Mouse (Mus musculus): ENCODE results near the gene Zfp809. TPM values are rescaled to one million over a fixed set of nuclear protein-coding genes. Genes with fewer than 3 reads are reported as not detected.

Gene Zfp809
- total RNA-seq (2023), result 10 to 100 TPM; 12.4 to 17.5 TPM

DNA sequence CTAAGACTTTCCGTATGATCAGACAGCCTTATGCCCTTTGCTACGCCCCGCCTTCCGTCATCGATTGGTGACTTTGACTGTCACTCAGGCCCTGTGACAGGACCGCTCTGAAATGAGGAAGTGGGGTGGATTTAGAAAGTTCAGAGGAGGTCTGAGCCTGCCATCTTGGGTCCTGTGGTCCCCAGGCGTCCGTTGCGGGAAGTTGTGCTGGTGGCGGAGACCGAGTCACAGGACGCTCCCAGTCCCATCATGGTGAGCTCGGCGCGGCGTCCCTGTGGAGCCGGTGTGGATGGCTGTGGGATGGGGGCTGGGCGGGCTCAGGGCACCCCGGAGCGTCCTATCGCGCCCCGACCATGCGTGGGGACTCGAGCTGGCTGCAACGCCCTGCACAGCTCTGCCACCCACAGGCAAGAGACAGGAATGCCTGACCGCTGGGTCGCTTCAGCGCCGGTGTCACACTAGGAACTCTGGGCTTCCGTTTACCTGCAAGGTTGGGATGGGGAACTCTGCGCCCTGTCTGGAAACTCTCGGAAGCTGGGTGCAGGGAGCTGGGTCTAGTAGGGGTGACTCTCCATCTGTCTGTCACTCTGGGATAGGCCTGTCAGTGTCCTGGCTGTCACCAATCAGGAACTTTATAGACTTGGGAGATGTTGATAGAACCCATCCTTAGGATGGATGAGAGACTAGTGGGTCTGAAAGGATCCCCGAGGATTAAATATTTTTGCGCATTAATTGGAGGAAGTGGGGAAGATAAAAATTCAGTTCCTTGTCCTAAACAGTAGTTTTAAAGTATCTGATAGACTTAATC is at the start of gene Zfp809:
Zfp809 (plus strand) TSS at position 134 of the 808 bp plus-strand sequence.

DNA sequence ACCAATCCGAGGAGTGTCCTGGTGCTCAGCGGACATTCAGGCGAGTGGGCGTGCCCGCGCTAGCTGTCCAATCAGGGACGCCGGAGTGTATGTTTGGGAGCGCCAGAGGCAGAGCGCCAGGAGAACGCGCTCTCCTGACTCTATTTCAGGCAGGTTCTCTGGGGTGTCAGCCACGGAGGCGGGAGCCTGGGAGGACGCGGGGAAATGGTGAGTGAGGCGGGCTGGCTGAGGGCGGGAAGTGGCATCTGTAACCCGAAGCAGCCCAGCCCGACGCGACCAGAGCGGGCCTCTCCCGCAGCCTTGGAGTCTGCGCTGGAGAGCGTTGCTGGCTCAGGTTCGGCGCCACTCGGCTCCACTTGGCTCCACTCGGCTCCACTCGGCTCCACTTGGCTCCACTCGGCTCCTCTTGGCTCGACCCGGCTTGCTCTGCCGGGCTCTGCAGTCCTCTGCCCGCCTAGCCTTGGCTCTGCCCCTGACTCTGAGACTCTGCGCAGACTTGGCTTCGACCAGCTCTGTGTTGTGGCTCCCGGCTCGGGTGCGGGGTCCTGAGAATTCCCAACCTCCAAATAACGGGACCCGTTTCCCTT is 37.4 kb upstream of the Zfp809 start, which contains the start of gene Zfp872:
Zfp872 (plus strand) TSS at position 66 of the 587 bp plus-strand sequence.

DNA sequence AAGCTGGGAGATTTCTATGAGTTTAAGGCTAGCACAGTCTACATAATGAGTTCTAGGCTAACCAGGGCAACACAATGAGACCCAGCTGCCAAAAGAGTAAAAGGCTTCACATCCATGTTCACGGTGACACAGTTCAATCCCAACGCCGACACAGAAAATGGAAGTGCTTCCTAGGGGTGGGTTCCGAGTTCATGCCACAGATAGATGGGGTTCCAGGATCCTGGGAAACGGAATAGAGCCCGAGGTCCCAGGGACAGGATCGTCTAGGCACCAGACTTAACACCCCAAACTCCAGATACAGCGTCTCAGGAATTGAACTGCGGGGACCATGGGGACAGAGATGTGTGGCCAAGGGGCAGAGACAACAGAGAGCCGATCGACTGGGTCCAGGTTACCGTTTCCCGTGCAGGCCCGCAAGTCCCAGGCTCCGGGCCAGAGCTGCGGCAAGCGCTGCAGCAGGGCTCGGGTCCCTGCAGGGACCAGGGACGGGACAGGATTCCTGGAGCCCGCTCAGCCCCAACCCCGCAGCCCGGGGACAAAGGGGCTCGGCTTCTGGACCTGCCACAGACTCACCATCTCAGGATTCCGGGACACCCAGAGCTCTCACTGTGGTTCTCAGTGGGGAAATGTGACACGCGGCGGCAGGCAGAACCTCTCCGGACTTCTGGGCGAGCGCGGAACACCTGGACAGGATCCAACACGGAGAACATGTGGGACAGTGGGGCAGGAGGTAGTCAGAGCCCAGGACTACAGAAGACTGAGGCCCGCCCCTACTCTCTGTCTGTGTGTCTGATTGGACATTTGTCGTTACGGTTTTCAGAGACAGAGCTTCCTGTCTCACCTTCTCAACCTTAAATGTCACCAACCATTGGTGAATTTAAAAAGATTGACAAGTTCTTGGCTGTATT is 33.9 kb downstream of the Zfp809 start, which contains the start of gene Zfp599:
Zfp599 (minus strand) TSS at position 712 of the 908 bp plus-strand sequence.

Other genes with a start within 250 kb of the Zfp809 start
- not detected for gene Rgl3, start 236.3 kb upstream of the Zfp809 start, total RNA-seq (2023)
- not detected for gene Ccdc151, start 223.1 kb upstream of the Zfp809 start, total RNA-seq (2023)
- 10 to 100 TPM; 55.2 to 67.9 TPM for gene Prkcsh, start 222.9 kb upstream of the Zfp809 start, total RNA-seq (2023)
- gene Elavl3, start 173.7 kb upstream of the Zfp809 start, total RNA-seq (2023), result under 1 TPM in 1 of 2 experiments, not detected in 1; 0.55 TPM
- gene Gm49318, start 154.5 kb upstream of the Zfp809 start, total RNA-seq (2023), result not detected
- 1 to 10 TPM; 9.0 to 9.7 TPM for gene Zfp653, start 154.3 kb upstream of the Zfp809 start, total RNA-seq (2023)
- 1 to 10 TPM; 8.6 to 8.7 TPM for gene Ecsit, start 140.3 kb upstream of the Zfp809 start, total RNA-seq (2023)
- not detected for gene Cnn1, start 126.5 kb upstream of the Zfp809 start, total RNA-seq (2023)
- gene Elof1, start 108.5 kb upstream of the Zfp809 start, total RNA-seq (2023), result 10 to 100 TPM; 34.9 to 42.1 TPM
- gene Acp5, start 90.0 kb upstream of the Zfp809 start, total RNA-seq (2023), result 10 to 100 TPM; 28.6 to 38.7 TPM
- gene Pigyl, start 68.9 kb upstream of the Zfp809 start, total RNA-seq (2023), result 10 to 100 TPM; 15.4 to 16.0 TPM
- not detected for gene Zfp872, start 37.6 kb upstream of the Zfp809 start, total RNA-seq (2023)
- under 1 TPM; 0.26 to 0.40 TPM for gene Zfp599, start 34.2 kb downstream of the Zfp809 start, total RNA-seq (2023)
- 1 to 10 TPM; 6.3 to 6.7 TPM for gene Zfp810, start 81.9 kb downstream of the Zfp809 start, total RNA-seq (2023)
- 10 to 100 TPM; 52.6 to 54.7 TPM for gene Anln, start 163.5 kb downstream of the Zfp809 start, total RNA-seq (2023)
- 1 to 10 TPM; 5.1 to 6.5 TPM for gene 9530077C05Rik, start 185.8 kb downstream of the Zfp809 start, total RNA-seq (2023)
- not detected for gene Gm17545, start 228.6 kb downstream of the Zfp809 start, total RNA-seq (2023)
- gene Rp9, start 244.0 kb downstream of the Zfp809 start, total RNA-seq (2023), result 10 to 100 TPM; 47.1 to 51.9 TPM

Measured in neutrophil, adult 83 days (primary cell).